Mouse (Mus musculus): Measurements from ENCODE around the gene Wdcp.
"Not testable (repeated sequence)": the region's sequence is repeated elsewhere in the genome, so short reads cannot be mapped to it uniquely, and the experiment has no call there.

The Wdcp gene

GRCm38 (mm10) chr12:4868924-4869323 lies 25.8 kb downstream of the Wdcp start:
- no peak for DNase-seq (ENCODE audit: extremely low spot score, low read depth, low spot score)

- DNase-seq (ENCODE audit: extremely low spot score, low read depth, low spot score): no peak
Observed at GRCm38 (mm10) chr12:4871260-4871659, 28.2 kb downstream of the Wdcp start.

- DNase-seq (ENCODE audit: extremely low spot score, low read depth, low spot score): no peak
Observed at GRCm38 (mm10) chr12:4872273-4872672, 29.2 kb downstream of the Wdcp start.

- no peak for DNase-seq (ENCODE audit: extremely low spot score, low read depth, low spot score)
Observed at GRCm38 (mm10) chr12:4872983-4873477, 29.9 kb downstream of the Wdcp start.

GRCm38 (mm10) chr12:4873531-4873930 lies 30.4 kb downstream of the Wdcp start:
- no peak for DNase-seq (ENCODE audit: extremely low spot score, low read depth, low spot score)

- peak; percentile 18 for DNase-seq (ENCODE audit: extremely low spot score, low read depth, low spot score)
Observed at GRCm38 (mm10) chr12:4874161-4874927, 31.2 kb downstream of the Wdcp start, which contains the start of gene Mfsd2b. Gene Mfsd2b, minus strand, starts transcription at chr12:4874359.

GRCm38 (mm10) chr12:4875623-4876022 lies 32.5 kb downstream of the Wdcp start:
- DNase-seq (ENCODE audit: extremely low spot score, low read depth, low spot score): no peak

GRCm38 (mm10) chr12:4878296-4878783 lies 35.2 kb downstream of the Wdcp start:
- no peak for DNase-seq (ENCODE audit: extremely low spot score, low read depth, low spot score)

GRCm38 (mm10) chr12:4879048-4879447 lies 35.9 kb downstream of the Wdcp start:
- no peak for DNase-seq (ENCODE audit: extremely low spot score, low read depth, low spot score)

GRCm38 (mm10) chr12:4882086-4882485 lies 39.0 kb downstream of the Wdcp start:
- no peak for DNase-seq (ENCODE audit: extremely low spot score, low read depth, low spot score)

GRCm38 (mm10) chr12:4885062-4885461 lies 42.0 kb downstream of the Wdcp start:
- DNase-seq (ENCODE audit: extremely low spot score, low read depth, low spot score): no peak

GRCm38 (mm10) chr12:4886581-4886980 lies 43.5 kb downstream of the Wdcp start:
- not testable (repeated sequence) for DNase-seq (ENCODE audit: extremely low spot score, low read depth, low spot score)

GRCm38 (mm10) chr12:4888739-4889138 lies 45.6 kb downstream of the Wdcp start:
- DNase-seq (ENCODE audit: extremely low spot score, low read depth, low spot score): no peak

- no peak for DNase-seq (ENCODE audit: extremely low spot score, low read depth, low spot score)
Observed at GRCm38 (mm10) chr12:4889251-4889650, 46.1 kb downstream of the Wdcp start.

- no peak for DNase-seq (ENCODE audit: extremely low spot score, low read depth, low spot score)
Observed at GRCm38 (mm10) chr12:4889891-4890290, 46.8 kb downstream of the Wdcp start.

GRCm38 (mm10) chr12:4898024-4898423 lies 54.9 kb downstream of the Wdcp start:
- no peak for DNase-seq (ENCODE audit: extremely low spot score, low read depth, low spot score)

- DNase-seq (ENCODE audit: extremely low spot score, low read depth, low spot score): no peak
Observed at GRCm38 (mm10) chr12:4905946-4906345, 62.8 kb downstream of the Wdcp start.

GRCm38 (mm10) chr12:4906476-4906875 lies 63.4 kb downstream of the Wdcp start:
- DNase-seq (ENCODE audit: extremely low spot score, low read depth, low spot score): no peak

GRCm38 (mm10) chr12:4906951-4907906 lies 64.1 kb downstream of the Wdcp start, which contains the start of gene Ubxn2a:
Gene Ubxn2a, minus strand, starts transcription at chr12:4907705.
- peak; percentile 68 for DNase-seq (ENCODE audit: extremely low spot score, low read depth, low spot score)

GRCm38 (mm10) chr12:4908391-4908790 lies 65.3 kb downstream of the Wdcp start:
- DNase-seq (ENCODE audit: extremely low spot score, low read depth, low spot score): no peak

Measured in hindlimb bud, embryonic 11.5 days (tissue).